Mouse (Mus musculus) neural tube, embryonic 12.5 days (tissue): Measurements from ENCODE around the gene Mre11a. TPM values are rescaled to one million over a fixed set of nuclear protein-coding genes. Genes with fewer than 3 reads are reported as not detected.

Experiments
- ATAC-seq: fragments of 200-750 bp; cut with Nextera tagmentation; 2 replicates; pipeline ENCODE4 v1.8.0; 2017; ENCODE audit warnings: low read depth, mild to moderate bottlenecking, moderate TSS enrichment, moderate library complexity; ENCODE audit not compliant: low FRiP score
- H3K27ac ChIP-seq: fragments of 300-500 bp; sonication (generic); 2 replicates; pipeline ENCODE4 v1.5.1; 2016
- H3K27me3 ChIP-seq: fragments of 300-500 bp; sonication (generic); replicated peaks from 2 replicates; pipeline ENCODE4 v1.6.1; 2016; ENCODE audit warnings: mild to moderate bottlenecking
- H3K36me3 ChIP-seq: fragments of 300-500 bp; sonication (generic); 2 replicates; pipeline ENCODE4 v1.6.1; 2016; ENCODE audit warnings: mild to moderate bottlenecking
- H3K4me1 ChIP-seq: fragments of 300-500 bp; sonication (generic); 2 replicates; pipeline ENCODE4 v1.6.1; 2016
- H3K4me2 ChIP-seq: fragments of 300-500 bp; sonication (generic); replicated peaks from 2 replicates; pipeline ENCODE4 v1.6.1; 2016; ENCODE audit warnings: mild to moderate bottlenecking
- H3K4me3 ChIP-seq: fragments of 300-500 bp; sonication (generic); 2 replicates; pipeline ENCODE4 v1.5.1; 2016
- H3K9ac ChIP-seq: fragments of 300-500 bp; sonication (generic); 2 replicates; pipeline ENCODE4 v1.6.1; 2016; ENCODE audit warnings: mild to moderate bottlenecking
- H3K9me3 ChIP-seq: fragments of 300-500 bp; sonication (generic); 2 replicates; pipeline ENCODE4 v1.6.1; 2016; ENCODE audit warnings: mild to moderate bottlenecking
- WGBS: fragments of 180-500 bp; shearing (Covaris S2); methylation state at CpG from one replicate; pipeline ENCODE4 v1.1.7; 2016; 5-methylcytosine and 5-hydroxymethylcytosine counted together
- polyA plus RNA-seq: library from polyadenylated mRNA; unstranded; fragments of >200 nt; fragmentation: Nextera tagmentation; extraction: Ambion mirVana; gene quantifications from 2 replicates; pipeline ENCODE4 v1.2.1, GENCODE M21; 2016

The Mre11a gene
- polyA plus RNA-seq, 1 experiment from 2014 or later: 19.7 TPM

DNA sequence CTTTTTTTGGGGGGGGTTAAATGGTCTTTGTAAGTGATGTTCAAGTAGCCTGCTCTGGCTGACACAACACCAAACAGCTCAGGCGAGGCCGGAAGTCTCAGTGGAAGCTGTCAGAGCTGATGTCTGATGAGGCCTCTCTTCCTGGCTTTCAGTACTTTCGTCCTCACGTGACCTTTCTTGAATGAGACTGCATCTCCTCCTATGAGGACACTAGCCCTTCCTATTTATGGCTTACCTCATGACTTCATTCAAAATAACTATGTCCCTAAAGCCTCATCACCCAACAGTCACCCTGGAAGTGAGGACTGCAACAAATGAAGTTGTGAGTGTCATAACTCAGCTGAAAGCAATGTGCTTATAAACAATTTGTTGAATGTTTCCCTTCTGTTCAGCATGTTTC is 100.2 kb downstream of the Mre11a start:
- Histone ChIP-seq H3K27me3 (no peaks in the 10 kb centered on the region), H3K9me3 (no peaks in the 10 kb centered on the region), H3K4me3 (no peak overlapping the region), H3K36me3 (no peaks in the 10 kb centered on the region), H3K9ac (no peak overlapping the region), H3K4me1 (no peaks in the 10 kb centered on the region), H3K4me2 (no peak overlapping the region), H3K27ac (no peak overlapping the region)
- 82% methylated on average over 4 of the region's 4 CpGs for WGBS
- ATAC-seq: no peak

- Histone ChIP-seq H3K4me1 (no peaks in the 10 kb centered on the region), H3K9me3 (no peaks in the 10 kb centered on the region), H3K27ac (no peak overlapping the region), H3K4me2 (no peak overlapping the region), H3K9ac (no peak overlapping the region), H3K36me3 (no peaks in the 10 kb centered on the region), H3K4me3 (no peak overlapping the region), H3K27me3 (no peaks in the 10 kb centered on the region)
- ATAC-seq: no peak
These were observed 100.7 kb downstream of the Mre11a start for GRCm38 (mm10) chr9:14885151-14885550.

- 89% methylated on average over 1 of the region's 1 CpGs for WGBS
- no peak overlapping the region for H3K4me3 ChIP-seq
- 0 out of 2 replicates have a peak, but pooled peaks cover 4% of the 10 kb centered on the region for H3K4me1 ChIP-seq
- no peaks in the 10 kb centered on the region for H3K36me3 ChIP-seq
- no peak overlapping the region for H3K27ac ChIP-seq
- no peak overlapping the region for H3K9ac ChIP-seq
- no peak for ATAC-seq
- no peaks in the 10 kb centered on the region for H3K27me3 ChIP-seq
- H3K9me3 ChIP-seq: no peaks in the 10 kb centered on the region
- H3K4me2 ChIP-seq: no peak overlapping the region
These were observed 101.5 kb downstream of the Mre11a start for GRCm38 (mm10) chr9:14885954-14886353.

Other genes starting within 250 kb of the Mre11a start
- 13.5 and 13.8 TPM in 2 replicates for gene Amotl1, start 139.6 kb upstream of the Mre11a start, polyA plus RNA-seq
- 0.57 and 0.61 TPM in 2 replicates for gene Piwil4, start 43.9 kb upstream of the Mre11a start, polyA plus RNA-seq
- gene Fut4, start 32.3 kb upstream of the Mre11a start, polyA plus RNA-seq: 1.8 and 2.2 TPM in 2 replicates
- 0.56 TPM in 1 of 2 replicates, not detected in the other for gene 1700012B09Rik, start 13.6 kb upstream of the Mre11a start, polyA plus RNA-seq
- 41.8 and 45.1 TPM in 2 replicates for gene Ankrd49, start 202 bp downstream of the Mre11a start, polyA plus RNA-seq
- 0.42 and 0.90 TPM in 2 replicates for gene Gpr83, start 75.6 kb downstream of the Mre11a start, polyA plus RNA-seq
- gene Izumo1r, start 119.3 kb downstream of the Mre11a start, polyA plus RNA-seq: not detected in 2 replicates